Mouse (Mus musculus) liver, postnatal 0 days (tissue): Measurements from ENCODE around the gene Ago1.

Source experiments
- CTCF ChIP-seq: sonication (generic); IDR thresholded peaks from 2 replicates; pipeline ENCODE4 v1.5.1; 2016; ENCODE audit warnings: antibody characterized with exemption, low read depth
- EP300 ChIP-seq: IDR thresholded peaks from 2 replicates; pipeline ENCODE4 v1.6.1; 2016; ENCODE audit warnings: antibody characterized with exemption, low read depth, mild to moderate bottlenecking

DNA sequence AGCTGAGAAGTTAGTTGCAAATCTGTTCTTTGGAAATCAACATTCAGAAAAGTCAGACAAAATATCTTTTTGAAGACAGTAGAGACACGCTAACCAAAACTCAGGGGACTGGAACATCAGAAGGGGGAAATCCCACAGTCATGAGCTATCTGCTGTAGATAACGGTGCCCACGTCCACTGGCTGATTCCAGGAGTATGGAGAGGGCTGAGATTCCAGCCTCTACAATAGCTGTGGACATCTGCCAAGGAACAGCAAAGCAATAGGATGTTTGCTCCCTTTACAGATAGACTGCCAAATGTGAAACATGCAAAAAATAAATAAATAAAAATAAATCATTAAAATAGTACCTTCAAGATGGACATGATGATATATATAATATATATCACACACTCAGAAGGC lies 23.9 kb downstream of the Ago1 start:
- TF ChIP-seq CTCF: no peak
- no peak for TF ChIP-seq EP300
